Mouse (Mus musculus) layer of hippocampus, adult 9-11 months (tissue): ENCODE measurements at regions not wholly inside any gene's neighbourhood (a gene's known extent, or its start where the extent isn't known, plus 50 kb on each side); places are given as distances from the start of the nearest gene placed in this dataset.

Source experiments
- DNase-seq: peaks from one replicate; pipeline ENCODE4 v3.0.0; 2022

DNA sequence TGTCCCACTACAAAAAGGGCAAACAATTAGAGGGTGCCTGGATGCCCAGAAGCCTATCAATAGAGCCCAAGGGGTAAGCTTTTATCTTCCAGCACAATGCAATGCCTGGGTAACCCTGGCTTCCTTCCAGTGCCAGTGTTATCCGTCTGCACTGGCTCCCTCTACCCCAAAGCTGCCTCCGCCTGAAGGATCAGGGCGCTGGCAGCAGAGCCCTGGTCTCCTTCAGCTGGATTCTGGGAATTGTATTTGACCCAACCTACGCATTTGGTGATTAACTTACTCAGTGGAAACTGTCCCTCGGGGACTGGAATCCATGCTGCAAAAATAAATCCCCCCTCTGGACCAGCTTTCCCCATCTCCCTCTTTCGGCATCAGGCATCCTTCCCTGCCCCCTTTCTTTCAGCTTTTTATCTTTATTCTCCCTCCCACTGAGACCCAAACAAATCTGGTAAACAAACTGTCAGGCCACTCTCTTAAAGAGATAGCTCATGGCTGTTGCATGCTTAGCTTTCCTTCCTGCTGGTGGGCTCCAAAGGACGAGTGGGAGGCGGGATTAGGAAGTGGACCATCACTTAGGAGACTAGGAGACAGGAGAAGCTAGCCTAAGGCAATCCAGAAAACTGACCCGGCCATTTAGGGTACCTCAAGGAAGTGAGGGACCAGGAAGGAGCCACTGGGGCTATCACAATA, 111.5 kb upstream of the Haao start:
- DNase-seq = no peak

DNA sequence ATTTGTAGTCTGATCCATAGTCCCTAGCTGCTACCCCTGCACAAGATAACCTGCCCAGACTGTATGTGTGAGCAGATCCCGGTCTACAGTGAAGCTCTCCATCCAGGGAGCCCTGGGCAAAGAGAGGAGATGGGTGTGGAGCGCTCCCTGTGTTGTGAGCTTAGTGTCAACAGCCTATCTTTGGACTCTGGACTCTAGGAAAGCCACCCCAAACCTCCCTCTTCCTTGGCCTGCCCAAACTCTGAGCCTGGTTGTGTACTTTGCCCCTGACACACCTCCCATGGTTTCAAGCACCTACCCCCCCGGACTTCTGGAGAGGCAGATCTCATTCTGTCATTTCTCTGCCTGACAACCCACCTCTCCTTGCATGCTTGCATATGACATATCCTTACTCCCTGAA, 110.9 kb upstream of the Haao start:
- DNase-seq = no peak

DNA sequence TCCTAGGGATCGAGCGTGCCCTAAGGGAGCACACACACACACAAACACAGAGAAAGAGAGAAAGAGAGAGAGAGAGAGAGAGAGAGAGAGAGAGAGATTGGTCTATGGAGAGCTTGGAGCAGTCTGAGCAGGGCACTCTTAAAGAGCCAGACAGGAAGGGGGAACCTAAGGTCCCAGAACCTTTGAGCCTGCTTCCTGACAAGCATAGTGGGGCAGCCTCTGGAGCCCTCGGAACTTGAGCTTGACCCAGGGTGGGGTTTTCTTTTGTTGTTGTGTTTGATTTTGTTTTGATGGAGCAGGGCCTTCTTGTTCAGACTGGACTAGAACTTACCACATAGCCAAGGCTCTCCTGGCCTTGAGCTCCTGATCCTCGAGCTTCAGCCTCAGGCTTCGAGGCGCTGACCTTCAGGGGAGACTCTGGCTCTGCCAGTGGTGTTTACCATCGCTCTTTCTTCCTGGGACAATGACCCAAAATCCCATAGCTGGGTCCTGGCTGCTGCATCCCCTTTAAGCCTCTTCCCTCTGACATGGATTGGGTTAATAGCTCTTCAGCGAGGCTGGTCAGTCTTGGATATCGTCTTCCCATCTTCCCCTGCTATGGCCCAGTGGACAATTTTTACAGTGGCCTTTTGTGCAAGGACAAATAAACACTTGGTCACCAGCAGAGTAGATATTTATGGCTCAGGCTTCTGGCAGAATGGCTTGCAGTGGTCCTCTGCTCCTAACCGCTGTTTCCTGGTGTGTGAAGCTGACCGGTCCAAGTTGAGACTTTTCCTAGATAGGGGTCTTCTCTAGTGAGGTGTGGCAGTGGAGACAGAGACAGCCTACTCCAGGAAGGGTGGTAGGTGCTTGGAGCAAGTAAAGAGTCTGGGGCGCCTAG, 110.1 kb upstream of the Haao start:
- no peak for DNase-seq

DNA sequence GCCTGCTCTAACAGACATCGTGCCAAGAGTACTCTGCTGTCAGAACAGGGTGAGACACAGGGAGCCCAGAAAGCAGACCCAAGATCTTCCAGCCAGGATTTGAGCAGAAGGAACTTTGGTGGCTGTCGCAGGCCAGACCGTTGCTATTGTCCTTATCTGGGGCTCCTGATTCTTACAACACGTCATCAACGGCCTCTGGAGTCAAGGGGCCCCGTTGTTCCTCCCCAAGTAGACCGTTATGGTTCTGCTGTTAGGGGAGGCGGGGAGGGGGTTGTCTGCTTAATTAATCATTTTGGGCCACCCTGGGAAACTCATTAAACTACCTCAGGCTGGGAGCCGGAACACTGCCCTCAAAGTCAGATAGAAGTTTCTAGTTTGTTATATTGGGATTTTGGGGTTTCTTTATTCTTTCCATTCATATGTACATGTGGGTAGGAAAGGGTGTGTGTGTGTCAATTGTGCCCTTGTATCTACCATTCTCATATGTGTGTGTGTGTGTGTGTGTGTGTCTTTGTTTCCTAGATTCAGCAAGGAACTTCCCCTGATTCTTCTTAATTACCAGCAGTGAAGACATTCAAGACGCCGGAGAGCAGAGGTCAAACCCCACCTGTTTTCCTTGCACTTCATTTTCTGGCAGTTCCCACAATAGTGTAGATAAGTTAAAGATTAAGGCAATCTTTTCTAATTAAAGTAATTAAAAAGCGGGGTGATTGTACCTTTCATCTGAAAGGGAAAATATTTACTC, 109.2 kb upstream of the Haao start:
- DNase-seq = no peak

DNA sequence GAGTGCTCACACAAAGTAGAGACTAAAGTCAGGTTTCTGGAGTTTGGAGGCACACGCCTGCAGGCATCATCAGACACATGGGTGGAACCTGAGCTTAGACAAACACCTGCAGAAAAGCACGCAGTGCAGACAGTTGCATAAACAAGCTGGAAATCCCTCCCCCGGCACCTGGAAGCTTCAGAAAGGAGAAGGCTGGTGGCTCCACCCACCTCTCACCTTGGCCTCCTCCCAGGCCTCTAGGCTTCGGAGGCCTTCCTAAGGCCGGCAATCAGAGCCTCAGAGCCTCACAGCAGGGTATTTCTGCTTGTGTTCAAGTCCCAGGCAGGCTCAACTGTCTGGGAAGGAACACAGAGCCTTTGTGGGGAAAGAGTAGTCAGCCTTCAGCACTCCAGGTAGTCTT, 108.2 kb upstream of the Haao start:
- DNase-seq = no peak

DNA sequence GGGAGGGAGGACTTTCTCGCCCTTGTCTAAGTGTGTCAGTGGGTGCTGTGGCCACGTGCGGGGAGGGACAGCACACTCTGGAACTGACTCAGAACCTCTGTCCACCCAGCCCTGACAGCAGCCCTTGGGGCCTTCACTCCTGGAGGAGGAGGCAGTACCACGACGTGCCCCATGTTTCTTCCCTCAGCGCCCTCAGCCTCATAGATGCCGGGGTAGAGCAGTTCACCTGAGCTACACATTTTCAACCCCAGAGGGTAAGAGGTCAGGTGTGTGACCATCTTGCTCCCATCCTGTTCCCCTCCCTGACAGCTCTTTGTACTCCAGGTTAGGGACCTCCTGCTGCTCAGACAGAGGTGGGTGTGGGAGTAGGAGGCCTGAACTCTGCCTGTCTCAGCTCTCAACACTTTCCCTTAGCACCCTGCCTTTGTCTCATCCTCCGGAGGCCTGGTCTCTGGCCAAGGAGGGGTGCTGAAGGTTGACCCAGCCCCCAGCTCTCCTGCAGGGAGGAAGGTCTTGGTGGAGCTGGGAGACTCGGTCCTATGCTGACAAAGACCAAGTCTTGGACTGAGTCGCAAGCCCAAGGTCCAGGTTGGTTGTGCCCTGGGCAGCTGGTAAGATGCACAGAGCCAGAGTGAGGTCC, 107.4 kb upstream of the Haao start:
- DNase-seq = no peak

DNA sequence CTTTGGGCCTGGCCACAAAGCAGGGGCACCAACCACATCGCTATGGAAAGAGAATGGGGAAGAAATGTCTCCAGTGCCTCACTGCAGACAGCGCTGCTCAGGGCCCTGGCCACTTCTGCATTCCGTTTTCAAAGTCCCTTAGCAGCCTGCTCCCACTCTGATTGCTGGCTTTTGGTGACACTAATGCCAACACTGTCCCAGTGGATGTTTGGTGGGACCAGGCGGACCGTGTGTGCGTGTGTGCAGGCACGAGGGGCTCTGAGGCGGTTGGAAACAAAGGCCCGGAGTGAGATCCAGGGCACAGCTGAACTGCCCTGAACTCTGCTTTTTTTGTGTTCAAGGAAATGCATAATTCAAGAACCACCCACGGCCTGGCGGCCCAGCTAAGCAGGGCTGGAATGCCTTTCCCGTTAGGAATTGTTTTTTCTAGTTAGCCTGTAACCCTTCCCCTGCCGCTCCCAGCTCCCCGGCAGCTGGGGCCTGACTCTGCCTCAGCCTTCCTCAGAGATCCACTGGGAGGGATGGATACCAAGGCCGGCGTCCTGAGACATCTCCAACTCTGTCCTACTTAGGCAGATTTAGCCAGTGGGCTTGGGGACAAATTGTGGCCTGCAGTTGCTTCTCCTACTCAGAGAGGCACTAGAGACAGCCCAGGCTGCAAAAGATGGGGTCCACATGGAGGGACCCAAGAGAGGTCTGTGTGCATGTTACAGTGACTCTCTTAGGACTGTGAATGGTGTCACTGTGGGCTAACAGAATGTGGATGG, 106.7 kb upstream of the Haao start:
- peak; percentile 55 for DNase-seq

DNA sequence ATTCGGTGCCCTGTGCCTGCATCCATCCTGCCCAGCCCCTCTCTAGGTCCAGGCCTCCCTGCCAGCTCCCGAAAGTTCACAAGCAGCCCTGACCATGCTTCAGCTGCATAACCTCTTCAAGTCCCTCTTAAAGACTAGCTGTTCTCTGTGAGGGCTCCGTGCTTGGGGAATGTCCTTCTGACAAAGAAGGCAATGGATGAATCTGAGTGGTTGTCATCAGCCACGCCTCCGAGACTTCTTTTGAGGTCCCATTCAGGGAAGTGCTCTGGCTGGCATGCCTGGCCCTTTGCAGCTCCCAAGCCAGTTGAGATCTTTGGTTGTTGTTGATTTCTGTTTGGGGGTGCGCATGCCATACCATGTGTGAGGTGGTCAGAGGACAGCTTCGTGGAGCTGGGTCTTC, 105.9 kb upstream of the Haao start:
- no peak for DNase-seq

DNA sequence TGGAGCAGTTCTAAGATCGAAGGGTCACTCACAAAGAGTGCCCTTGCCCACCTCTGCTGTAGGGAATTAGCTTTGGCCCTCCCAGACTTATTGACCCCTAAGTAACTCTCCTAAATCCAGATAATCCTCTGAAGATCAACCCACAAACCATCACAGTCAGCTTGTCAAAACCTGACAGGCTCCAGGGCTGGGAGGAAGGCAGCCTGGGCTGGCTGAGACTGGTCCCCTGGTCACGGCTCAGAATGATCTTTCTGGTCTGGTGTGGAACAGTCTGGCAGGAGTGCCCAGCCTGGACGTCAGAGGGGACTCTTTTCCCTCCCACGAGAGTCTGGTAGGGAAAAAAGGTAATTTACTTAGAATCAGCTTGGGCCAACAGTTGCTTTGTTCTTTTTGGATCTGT, 99.0 kb upstream of the Haao start:
- no peak for DNase-seq

DNA sequence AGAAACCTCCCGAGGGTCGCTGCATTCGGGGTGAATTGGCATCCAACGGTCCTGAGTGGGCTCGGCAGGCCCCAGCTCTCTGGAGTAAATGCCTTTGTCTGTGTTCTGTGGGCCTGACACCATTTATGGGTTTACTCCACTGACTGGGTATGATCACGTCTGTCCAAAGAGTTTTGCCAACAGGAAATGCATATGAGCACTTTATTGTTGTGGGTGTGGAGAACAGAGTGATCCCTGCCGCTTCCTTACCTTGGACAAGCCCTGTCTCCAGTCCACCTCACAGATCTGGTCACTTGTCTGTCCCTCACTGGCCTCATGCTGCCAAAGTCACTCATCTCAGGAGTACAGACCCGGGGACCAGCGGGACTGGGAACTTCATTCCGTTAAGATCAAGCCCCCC, 91.6 kb upstream of the Haao start:
- DNase-seq = no peak

DNA sequence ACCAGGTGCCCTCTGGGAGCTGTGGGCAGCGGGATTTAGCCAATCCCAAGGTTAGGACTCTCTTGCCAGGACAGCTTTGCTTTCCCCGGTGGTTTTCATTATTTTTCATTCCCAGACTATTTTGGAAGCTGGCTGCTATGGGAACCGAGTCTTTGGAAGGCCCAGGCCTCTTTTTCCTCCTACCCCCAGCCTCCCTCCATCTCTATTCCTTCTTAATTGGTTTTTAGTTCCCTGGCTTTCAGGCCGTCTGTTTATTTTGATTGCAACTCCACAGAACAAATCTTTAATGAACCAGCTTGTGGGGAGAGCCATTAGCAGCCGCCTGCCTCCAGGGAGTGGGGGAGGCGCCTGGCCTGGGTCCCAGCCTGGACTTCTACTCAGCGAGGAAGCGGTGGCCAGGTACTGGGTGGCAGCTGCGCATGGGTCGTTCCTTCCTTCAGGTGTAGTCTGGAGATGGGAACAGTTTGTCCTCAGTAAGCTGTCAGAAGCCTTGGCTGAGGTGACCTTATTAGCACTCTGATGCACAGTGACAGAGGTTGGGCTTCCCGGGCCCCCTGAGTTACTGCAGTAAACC, 91.0 kb upstream of the Haao start:
- peak; percentile 73 for DNase-seq

DNA sequence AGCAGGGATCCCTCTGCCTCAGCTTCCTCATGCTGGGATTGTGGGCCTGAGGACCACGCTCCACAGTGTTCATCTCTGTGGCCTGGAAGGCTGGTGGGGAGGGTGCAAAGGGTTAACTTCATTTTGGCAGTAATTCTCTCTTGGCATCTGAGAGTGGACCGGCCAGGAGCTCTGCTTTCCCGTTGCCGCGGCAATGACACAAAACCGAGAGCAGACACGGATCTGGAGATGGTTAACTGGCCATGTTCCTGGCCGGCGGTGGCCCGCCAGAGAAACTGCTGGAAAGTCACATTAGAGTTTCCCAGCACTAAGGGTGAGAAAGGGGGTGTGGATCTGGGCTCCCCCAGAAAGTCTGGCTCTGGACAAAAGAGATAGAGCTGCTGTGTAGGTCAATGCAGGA, 89.8 kb upstream of the Haao start:
- peak; percentile 53 for DNase-seq

DNA sequence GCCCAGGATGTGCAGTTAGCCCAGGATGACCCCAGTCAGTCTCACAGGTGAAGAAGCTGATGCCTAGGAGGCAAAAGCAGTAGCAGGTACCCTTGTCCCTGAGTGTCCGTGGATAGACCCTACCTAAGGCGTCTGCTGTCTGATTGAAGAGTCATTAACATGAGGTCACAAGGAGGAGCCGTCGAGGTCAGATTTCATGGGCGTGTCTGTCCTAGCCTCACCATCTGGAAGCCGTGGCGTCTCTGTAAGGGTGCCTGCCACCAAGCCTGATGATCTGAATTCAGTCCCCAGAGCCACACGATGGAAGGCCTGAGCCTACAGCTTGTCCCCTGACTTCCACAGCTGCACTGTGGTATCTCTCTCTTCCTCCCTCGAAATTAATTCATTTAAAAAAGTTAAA, 88.9 kb upstream of the Haao start:
- DNase-seq = no peak

DNA sequence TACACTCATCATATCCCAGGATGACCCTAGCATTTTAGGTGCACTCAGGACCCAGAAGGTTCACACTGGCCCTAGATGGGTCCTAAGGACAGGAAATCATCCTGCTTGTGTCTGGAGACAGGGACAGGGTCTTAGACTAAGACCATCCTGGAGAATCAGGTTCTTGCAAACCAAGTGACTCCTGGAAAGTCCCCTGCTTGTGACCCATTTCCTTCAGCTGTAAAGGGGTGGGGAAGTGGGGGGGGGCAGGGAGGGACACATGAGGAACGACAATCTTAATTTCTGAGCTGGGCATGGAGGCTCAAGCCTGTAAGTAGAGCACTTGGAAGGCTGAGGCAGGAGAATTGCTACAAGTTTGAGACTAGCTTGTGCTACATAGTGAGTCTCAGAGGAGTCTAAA, 88.2 kb upstream of the Haao start:
- no peak for DNase-seq

DNA sequence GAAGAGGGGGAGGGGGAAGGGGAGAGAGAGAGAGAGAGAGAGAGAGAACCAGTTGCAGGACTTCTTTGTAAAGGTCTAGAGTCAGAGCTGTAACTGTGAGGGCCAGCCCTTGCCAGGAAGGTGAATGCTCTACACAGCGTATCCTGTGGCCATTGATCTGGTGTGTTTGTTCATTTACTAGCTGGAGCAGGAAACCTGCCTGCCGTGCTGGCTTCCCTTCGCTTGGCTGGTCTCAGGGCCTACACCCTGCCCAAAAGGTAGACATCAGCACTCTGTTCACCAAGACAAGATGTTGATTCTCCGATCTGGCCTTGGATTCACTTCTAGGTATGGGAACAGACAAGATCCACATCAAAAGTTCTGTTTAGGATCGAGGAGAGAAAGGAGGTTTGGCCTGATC, 87.5 kb upstream of the Haao start:
- no peak for DNase-seq

DNA sequence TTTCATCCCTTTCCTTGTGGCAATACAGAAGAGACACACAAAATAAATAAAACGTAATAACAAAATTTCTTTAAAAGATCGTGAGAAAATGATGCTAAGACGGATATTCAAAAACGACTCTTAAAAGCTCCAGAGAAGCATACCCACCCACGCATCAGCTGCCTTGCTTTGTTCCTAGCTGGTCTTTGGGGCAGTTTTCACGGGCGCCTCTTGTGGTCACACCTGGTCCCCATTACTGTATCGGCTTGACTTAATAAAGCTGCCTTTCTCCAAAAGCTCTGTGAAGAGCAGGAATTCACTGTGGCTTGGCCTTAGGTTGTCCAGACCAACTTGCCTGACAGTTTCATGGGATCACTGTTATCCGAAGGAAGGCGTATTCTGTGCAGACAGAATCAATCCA, 86.0 kb upstream of the Haao start:
- DNase-seq = no peak

DNA sequence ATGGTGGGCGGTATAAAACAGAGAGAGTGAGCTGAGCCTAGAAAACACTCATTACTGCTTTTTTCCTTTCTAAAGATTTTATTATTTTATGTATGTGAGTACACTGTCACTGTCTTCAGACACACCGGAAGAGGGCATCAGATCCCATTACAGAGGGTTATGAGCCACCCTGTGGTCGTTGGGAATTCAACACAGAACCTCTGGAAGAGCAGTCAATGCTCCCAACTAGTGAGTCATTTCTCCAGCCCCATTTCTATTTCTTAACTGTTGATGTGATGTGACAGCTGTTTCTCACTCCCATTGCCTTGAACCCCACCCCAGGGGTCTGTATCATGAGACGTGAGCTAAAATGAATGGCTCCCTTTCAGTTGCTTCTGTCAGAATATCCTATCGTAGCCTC, 82.6 kb upstream of the Haao start:
- no peak for DNase-seq

DNA sequence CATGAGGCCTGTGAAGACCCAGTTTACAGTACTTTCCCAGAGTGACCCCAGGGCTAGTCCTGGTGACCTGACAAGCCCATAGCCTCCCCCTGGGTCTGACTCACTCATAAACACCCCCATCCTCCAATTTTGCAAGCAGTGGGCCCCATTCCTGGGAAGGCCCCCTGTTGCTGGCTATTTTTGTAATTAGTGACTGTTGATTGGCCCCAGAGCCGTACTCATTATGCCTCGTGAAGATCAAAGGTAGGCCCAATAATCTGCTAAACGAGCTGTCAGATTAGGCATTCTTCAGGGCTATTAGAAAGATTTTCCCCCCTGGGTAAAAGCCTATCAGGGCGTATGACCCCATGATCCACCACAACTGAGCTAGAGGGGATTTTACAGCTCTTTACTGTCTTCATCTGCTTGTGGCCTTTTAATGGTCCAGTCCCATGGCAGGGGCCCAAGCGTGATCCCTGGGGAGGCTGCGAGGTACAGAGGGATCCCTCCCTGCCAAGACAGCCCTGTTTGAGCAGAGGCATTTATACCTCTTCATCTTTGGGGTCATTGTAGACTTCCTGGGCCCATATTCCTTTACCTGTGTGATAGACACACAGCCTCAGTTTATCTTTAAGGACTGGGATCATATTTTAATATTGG, 80.1 kb upstream of the Haao start:
- DNase-seq = no peak

DNA sequence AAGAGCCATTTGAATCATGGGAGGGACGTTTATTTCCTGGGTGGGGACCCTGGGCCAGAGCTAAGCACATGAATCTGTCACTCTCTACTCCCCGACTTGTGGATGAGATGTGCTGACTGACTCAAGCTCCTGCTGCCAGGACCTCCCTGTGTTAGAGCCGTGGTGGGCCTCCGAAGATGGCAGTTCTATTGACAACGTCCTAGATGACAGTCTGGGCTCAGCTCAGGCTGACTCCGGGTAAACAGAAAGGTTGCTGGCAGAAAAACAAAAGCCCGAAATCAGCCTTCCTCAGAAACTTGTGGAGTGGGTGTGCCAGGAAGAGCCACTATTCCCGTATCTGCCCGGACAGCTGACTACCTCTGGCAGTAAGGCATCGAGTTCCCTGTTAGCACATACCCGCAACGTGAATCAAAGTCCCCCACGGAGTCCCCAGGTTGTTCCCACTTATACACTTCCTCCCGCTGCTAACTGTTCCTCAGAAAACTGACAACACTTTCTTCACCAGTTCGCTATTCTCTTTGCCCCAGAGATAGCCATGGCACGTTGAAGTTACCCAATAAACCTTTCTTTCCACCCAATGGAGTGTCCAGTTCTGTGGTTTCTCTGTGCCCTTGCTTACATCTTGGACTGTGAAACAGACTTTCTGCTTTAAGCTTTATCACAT, 76.6 kb upstream of the Haao start:
- no peak for DNase-seq

DNA sequence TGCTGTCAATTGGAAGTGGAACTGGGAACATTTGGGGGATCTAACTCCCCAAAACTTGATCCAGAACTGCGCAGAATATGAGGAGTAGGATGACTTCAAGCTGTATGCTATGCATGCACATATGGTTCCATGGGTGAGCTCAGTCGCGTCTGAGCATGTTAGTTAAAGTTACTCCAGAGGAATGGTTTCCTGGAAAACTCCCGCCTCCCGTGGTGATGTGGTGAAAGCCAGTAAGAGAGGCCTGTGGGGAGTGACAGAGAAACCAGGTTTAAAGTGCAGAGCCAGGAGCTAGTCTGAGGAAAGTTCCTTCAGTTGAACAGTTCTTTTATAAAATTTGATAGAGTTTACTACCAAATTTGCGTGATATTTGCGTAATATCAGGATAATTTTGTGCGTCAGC, 73.1 kb upstream of the Haao start:
- DNase-seq = no peak

DNA sequence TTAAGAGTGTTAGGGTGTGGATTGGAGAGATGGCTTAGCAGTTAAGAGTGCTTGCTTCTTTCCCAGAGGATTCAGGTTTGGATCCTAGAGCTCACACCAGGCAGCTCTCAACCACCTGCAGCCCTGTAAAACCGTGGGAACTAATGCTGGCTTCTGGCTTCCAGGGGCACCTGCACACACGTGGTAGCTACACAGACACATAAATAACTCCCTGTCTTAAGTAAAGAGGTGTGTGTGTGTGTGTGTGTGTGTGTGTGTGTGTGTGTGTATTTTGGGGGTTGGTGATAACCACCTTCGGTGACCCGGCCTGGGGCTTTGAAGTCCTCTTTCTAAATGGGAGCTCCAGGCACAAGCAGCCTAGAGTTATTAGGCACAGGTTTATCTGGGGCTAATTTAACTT, 72.5 kb upstream of the Haao start:
- no peak for DNase-seq
